Mouse (Mus musculus): ENCODE results near the gene B3galt5.

DNA sequence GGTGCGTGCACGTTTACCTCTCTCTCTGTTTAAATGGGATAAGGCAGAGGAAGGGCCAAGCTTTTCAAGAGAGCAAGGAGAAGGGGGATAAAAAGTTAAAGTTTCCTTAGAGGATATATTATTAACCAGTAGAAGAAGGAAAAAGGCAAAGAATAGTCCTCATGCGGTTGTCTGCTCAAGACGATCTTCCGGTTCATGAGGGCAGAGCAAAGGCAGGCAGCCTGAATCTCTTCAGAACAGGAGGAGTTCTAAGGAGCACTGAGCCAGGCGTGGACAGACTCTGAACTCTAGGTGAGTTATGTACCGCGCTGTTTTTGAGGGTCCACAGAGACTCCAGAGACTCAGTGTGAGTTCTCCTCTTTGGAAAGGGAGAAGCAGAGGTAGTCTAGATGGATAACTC lies 22.8 kb downstream of the B3galt5 start:
- TF ChIP-seq CTCF (conservative IDR thresholded peaks at IDR 0.05; ENCODE audit: insufficient read depth, insufficient read length, low read depth, low read length) (no peak), POLR2A (IDR thresholded peaks at IDR 0.05; ENCODE audit: low read depth, low read length) (no peak)

Data from kidney, adult 2 months (tissue).